Mouse (Mus musculus) activated CD4-positive, CD25-positive, alpha-beta regulatory T cell (primary cell): Measurements from ENCODE around the gene Chac1. TPM values are rescaled to one million over a fixed set of nuclear protein-coding genes. Genes with fewer than 3 reads are reported as not detected.

Experiments
- polyA plus RNA-seq, 2 experiments: library from polyadenylated mRNA; unstranded; fragments of 100-300 nt; shearing (Covaris generic); gene quantifications; one replicate each; pipeline ENCODE4 v1.2.1; 2017

Gene Chac1
- under 1 TPM in 1 of 2 experiments, not detected in 1; 0.58 TPM for polyA plus RNA-seq

DNA sequence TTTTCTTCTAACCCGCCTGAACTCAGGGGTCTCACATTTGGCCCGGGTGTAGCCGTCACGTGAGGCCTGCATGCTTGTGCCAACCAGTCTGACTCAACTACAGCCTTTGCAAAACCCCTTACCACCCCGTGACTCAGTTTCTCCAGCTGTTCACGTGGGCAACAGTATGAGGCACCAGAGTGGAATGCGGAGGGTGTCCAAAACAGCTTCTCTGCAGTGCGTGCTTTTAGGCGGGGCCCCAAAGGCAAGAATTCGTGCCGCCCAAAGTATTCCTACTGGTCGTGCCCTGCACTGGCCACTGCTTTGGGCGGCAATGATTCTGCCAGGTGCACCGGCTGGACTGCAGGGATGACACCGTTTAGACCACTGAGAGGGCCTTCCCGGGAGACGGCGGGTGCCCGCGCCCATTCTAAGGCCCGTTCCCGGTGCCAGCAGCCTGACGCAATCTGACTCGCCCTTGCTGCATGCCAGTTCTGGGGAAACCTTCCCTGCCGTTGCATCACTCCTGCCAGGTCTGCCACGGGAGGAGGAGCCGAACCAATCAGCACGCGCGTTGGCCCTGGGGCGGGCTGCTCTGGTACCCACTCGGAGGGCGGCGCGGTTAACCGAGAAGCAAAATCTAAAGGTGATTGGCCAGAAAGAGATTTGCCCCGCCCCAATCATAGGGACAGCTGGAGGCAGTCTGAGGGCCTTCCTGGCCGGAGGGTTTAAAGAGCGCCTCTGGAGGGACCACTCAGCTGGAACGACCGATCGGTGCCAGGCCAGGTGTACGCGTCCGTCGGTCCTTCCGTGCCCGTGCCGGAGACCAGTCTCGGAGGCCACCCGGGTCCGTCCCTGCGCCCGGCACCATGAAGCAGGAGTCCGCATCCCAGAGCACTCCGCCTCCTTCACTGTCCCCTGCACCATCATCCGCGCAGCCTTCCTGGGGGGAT, at the start of gene Chac1:
Gene Chac1, plus strand, starts transcription at position 675 of the 932 bp plus-strand sequence.

DNA sequence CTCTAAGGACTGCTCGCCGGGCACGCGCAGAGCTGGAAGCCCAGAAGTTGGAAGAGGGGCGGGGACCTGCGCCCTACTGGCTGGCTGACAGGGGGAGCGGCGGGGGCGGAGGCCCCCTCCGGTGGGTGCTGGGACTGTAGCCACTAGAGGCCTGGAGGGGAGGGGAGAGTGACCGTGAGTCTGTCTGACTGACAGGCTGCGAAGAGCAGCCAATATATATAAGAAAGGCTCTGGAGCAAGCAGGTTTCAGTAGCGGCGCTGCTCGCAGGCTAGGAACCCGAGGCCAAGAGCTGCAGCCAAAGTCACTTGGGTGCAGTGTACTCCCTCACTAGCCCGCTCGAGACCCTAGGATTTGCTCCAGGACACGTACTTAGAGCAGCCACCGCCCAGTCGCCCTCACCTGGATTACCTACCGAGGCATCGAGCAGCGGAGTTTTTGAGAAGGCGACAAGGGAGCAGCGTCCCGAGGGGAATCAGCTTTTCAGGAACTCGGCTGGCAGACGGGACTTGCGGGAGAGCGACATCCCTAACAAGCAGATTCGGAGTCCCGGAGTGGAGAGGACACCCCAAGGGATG, 25.4 kb upstream of the Chac1 start, which contains the start of gene Dll4:
Gene Dll4, plus strand, starts transcription at position 217 of the 576 bp plus-strand sequence.

Other genes with a start within 250 kb of the Chac1 start
- 10 to 100 TPM; 15.3 to 16.5 TPM for gene Rad51, start 238.4 kb upstream of the Chac1 start, polyA plus RNA-seq
- 10 to 100 TPM; 15.4 to 21.4 TPM for gene Rmdn3, start 194.2 kb upstream of the Chac1 start, polyA plus RNA-seq
- gene Gchfr, start 183.5 kb upstream of the Chac1 start, polyA plus RNA-seq = not detected
- under 1 TPM; 0.13 to 0.27 TPM for gene Gm14137, start 176.7 kb upstream of the Chac1 start, polyA plus RNA-seq
- 10 to 100 TPM; 35.1 to 45.8 TPM for gene Zfyve19, start 142.6 kb upstream of the Chac1 start, polyA plus RNA-seq
- 10 to 100 TPM; 19.2 to 32.5 TPM for gene Dnajc17, start 142.4 kb upstream of the Chac1 start, polyA plus RNA-seq
- not detected for gene Ppp1r14d, start 121.3 kb upstream of the Chac1 start, polyA plus RNA-seq
- under 1 TPM; 0.36 to 0.97 TPM for gene Spint1, start 113.9 kb upstream of the Chac1 start, polyA plus RNA-seq
- gene Rhov, start 80.0 kb upstream of the Chac1 start, polyA plus RNA-seq = under 1 TPM in 1 of 2 experiments, not detected in 1; 0.56 TPM
- 10 to 100 TPM in 1 of 2 experiments, 1 to 10 TPM in 1; 9.7 to 12.7 TPM for gene Vps18, start 62.5 kb upstream of the Chac1 start, polyA plus RNA-seq
- not detected for gene Dll4, start 25.4 kb upstream of the Chac1 start, polyA plus RNA-seq
- gene Ino80, start 126.5 kb downstream of the Chac1 start, polyA plus RNA-seq = 1 to 10 TPM; 4.4 to 5.4 TPM
- under 1 TPM in 1 of 2 experiments, not detected in 1; 0.28 TPM for gene Exd1, start 196.4 kb downstream of the Chac1 start, polyA plus RNA-seq
- gene Chp1, start 196.5 kb downstream of the Chac1 start, polyA plus RNA-seq = 10 to 100 TPM; 71.1 to 77.2 TPM